Mouse (Mus musculus) hindbrain, embryonic 16.5 days (tissue): Measurements from ENCODE around the gene Papss1. TPM values are rescaled to one million over a fixed set of nuclear protein-coding genes. Genes with fewer than 3 reads are reported as not detected.
A peak's percentile ranks its signal among the peaks of the same experiment; 100 is the strongest.

Experiments
- ATAC-seq: fragments of 200-750 bp; cut with Nextera tagmentation; 2 replicates; pipeline ENCODE4 v1.8.0; 2017; ENCODE audit warnings: moderate TSS enrichment, moderate library complexity
- H3K27ac ChIP-seq: fragments of 300-500 bp; sonication (generic); 2 replicates; pipeline ENCODE4 v1.5.1; 2014; ENCODE audit warnings: low read depth, mild to moderate bottlenecking, control low read depth, low read length, moderate library complexity
- H3K27me3 ChIP-seq: fragments of 300-500 bp; sonication (generic); replicated peaks from 2 replicates; pipeline ENCODE4 v1.6.1; 2014; ENCODE audit warnings: low read length; ENCODE audit not compliant: control insufficient read depth, insufficient read depth
- H3K36me3 ChIP-seq: fragments of 300-500 bp; sonication (generic); 2 replicates; pipeline ENCODE4 v1.6.1; 2014; ENCODE audit warnings: mild to moderate bottlenecking, low read length, moderate library complexity, mixed read lengths; ENCODE audit not compliant: control insufficient read depth, insufficient read depth
- H3K4me1 ChIP-seq: fragments of 300-500 bp; sonication (generic); 2 replicates; pipeline ENCODE4 v1.6.1; 2014; ENCODE audit warnings: low read depth, low read length; ENCODE audit not compliant: control insufficient read depth, insufficient read depth
- H3K4me2 ChIP-seq: fragments of 300-500 bp; sonication (generic); 2 replicates; pipeline ENCODE4 v1.6.1; 2014; ENCODE audit warnings: mild to moderate bottlenecking, low read length, control low read depth, moderate library complexity
- H3K4me3 ChIP-seq: fragments of 300-500 bp; sonication (generic); 2 replicates; pipeline ENCODE4 v1.5.1; 2014; ENCODE audit warnings: mild to moderate bottlenecking, low read length, control low read depth, moderate library complexity
- H3K9ac ChIP-seq: fragments of 300-500 bp; sonication (generic); 2 replicates; pipeline ENCODE4 v1.6.1; 2014; ENCODE audit warnings: low read depth, mild to moderate bottlenecking, control low read depth, low read length, moderate library complexity
- H3K9me3 ChIP-seq: fragments of 300-500 bp; sonication (generic); 2 replicates; pipeline ENCODE4 v1.6.1; 2014; ENCODE audit warnings: mild to moderate bottlenecking, low read length, moderate library complexity; ENCODE audit not compliant: control insufficient read depth
- WGBS: fragments of 180-500 bp; shearing (Covaris S2); extraction: QIAGEN DNeasy Blood & Tissue Kit; methylation state at CpG from one replicate; pipeline ENCODE4 v1.1.7; 2014; 5-methylcytosine and 5-hydroxymethylcytosine counted together
- polyA plus RNA-seq: library from polyadenylated mRNA; unstranded; fragments of >200 nt; fragmentation: Nextera tagmentation; extraction: Ambion mirVana; gene quantifications from 2 replicates; pipeline ENCODE4 v1.2.1, GENCODE M21; 2015

The Papss1 gene
- polyA plus RNA-seq, 1 experiment from 2014 or later, result 136 TPM

DNA sequence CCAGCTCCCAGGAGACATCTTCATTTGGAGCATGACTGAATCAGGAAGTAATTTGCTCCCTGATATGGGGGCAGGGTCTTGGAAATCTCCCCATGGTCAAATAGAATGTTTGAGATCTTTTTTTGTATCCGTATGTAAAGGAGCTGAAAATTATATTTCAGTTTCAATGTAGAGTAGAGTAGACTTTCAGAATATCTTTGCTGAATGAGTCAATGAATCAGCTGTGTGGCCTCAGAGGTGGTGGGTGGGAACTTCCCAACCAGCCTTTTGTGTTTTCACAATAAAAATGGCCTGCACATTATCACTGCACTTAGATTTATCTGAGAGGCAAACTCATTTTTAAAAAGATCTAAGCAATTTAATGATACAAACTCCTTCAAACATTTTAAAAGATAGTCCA is 58.6 kb downstream of the Papss1 start:
- H3K4me1 ChIP-seq, result no peaks in the 10 kb centered on the region
- no peak overlapping the region for H3K4me2 ChIP-seq
- H3K27me3 ChIP-seq, result no peaks in the 10 kb centered on the region
- H3K9me3 ChIP-seq, result no peaks in the 10 kb centered on the region
- no peak for ATAC-seq
- no peak overlapping the region for H3K4me3 ChIP-seq
- H3K9ac ChIP-seq, result no peak overlapping the region
- H3K27ac ChIP-seq, result no peak overlapping the region
- H3K36me3 ChIP-seq, result peaks cover 13% of the 10 kb centered on the region
- 88% methylated on average over 1 of the region's 1 CpGs for WGBS

DNA sequence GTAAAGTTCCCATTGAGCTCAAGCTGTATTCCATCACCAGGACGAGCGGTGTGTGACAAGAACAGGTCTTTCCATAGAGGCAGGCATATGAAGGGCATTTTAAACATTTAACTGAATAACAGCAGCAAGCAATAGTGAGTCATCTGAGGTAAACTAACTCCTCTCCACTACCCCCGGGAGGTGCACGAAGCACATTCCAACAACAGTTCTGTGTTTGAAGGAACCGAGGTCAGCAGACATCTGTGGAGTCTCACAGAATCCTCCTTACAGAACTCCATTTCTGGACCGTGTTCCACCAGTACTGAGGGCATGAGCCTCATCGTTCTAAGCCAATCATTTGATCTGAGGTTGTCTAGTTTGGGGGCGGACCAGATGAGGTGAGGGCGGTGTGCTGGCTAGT is 59.5 kb downstream of the Papss1 start:
- H3K4me3 ChIP-seq, result no peak overlapping the region
- H3K27me3 ChIP-seq, result no peaks in the 10 kb centered on the region
- no peak overlapping the region for H3K4me2 ChIP-seq
- H3K9ac ChIP-seq, result no peak overlapping the region
- WGBS, result 92% methylated on average over 9 of the region's 9 CpGs
- no peak for ATAC-seq
- no peaks in the 10 kb centered on the region for H3K4me1 ChIP-seq
- H3K9me3 ChIP-seq, result no peaks in the 10 kb centered on the region
- H3K27ac ChIP-seq, result no peak overlapping the region
- H3K36me3 ChIP-seq, result peaks cover 8% of the 10 kb centered on the region

DNA sequence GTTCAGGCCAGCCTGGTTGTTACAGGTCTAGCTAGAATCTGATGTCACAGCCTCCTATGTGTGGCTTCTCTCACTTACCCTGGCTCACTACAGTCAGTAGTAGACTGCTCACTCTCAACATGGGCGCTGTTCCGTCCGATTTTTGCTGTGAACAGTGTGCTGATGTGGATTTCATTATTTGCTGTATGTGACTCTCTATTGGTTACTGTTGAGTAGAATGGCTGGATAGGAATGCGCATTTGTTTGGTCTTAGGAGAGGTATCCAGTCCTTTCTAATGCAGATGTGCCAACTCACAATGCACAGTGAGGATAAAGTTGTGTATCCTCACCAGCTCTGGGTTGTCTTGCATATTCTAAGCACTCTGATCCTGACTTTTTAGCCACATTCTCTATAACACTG is 62.9 kb downstream of the Papss1 start:
- no peak overlapping the region for H3K4me3 ChIP-seq
- no peaks in the 10 kb centered on the region for H3K9me3 ChIP-seq
- no peak overlapping the region for H3K4me2 ChIP-seq
- H3K9ac ChIP-seq, result no peak overlapping the region
- peaks cover 4% of the 10 kb centered on the region; the same call in 1 of the 2 replicates for H3K36me3 ChIP-seq
- no peaks in the 10 kb centered on the region for H3K27me3 ChIP-seq
- no peaks in the 10 kb centered on the region for H3K4me1 ChIP-seq
- no peak for ATAC-seq
- H3K27ac ChIP-seq, result no peak overlapping the region
- WGBS, result 92% methylated on average over 4 of the region's 4 CpGs

DNA sequence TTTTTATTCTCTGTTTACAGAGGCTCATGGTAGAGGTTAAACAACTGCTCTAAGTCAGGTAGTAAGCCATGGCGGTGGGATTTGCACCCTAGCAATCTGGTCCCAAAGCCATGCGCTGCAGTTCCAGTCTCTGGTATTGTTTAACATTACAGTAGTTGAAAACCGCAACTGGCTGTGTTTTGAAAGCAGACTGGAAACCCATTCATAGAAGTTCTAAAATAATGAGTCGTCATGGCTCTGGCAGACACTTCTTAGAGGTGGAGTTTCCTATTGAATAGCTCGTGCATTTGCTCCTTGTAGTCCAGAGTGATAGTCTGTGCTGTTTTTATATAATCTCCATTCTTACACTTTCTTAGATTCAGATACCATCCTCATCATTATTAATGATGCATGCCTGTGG is 63.7 kb downstream of the Papss1 start:
- Histone ChIP-seq H3K4me2 (no peak overlapping the region), H3K4me3 (no peak overlapping the region), H3K9ac (no peak overlapping the region), H3K36me3 (peaks cover under 1% of the 10 kb centered on the region; the same call in 1 of the 2 replicates), H3K27me3 (no peaks in the 10 kb centered on the region), H3K27ac (no peak overlapping the region), H3K9me3 (no peaks in the 10 kb centered on the region), H3K4me1 (no peaks in the 10 kb centered on the region)
- 67% methylated on average over 5 of the region's 5 CpGs for WGBS
- ATAC-seq, result no peak

DNA sequence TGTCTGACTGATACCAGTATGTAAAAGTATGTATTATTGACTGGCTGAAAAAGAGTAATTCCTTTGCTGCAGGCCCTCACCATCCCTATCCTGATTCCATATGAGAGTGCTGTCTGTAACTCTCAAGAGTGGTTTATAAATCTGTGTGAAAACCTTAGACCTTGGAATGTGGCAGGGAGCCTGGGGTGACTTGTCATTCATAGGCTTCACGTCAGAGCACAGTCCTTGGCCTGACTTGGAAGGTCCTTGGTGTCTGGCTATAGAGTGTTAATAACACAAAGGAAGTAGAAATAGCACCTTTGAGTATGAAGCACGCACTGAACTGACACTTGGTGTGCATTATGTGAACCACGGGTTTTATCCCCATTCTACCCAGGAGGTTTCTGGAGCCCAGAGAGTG is 64.4 kb downstream of the Papss1 start:
- Histone ChIP-seq H3K36me3 (no peaks in the 10 kb centered on the region), H3K4me3 (no peak overlapping the region), H3K4me2 (no peak overlapping the region), H3K4me1 (no peaks in the 10 kb centered on the region), H3K27me3 (no peaks in the 10 kb centered on the region), H3K9ac (no peak overlapping the region), H3K9me3 (no peaks in the 10 kb centered on the region), H3K27ac (no peak overlapping the region)
- 83% methylated on average over 3 of the region's 3 CpGs for WGBS
- ATAC-seq, result no peak

DNA sequence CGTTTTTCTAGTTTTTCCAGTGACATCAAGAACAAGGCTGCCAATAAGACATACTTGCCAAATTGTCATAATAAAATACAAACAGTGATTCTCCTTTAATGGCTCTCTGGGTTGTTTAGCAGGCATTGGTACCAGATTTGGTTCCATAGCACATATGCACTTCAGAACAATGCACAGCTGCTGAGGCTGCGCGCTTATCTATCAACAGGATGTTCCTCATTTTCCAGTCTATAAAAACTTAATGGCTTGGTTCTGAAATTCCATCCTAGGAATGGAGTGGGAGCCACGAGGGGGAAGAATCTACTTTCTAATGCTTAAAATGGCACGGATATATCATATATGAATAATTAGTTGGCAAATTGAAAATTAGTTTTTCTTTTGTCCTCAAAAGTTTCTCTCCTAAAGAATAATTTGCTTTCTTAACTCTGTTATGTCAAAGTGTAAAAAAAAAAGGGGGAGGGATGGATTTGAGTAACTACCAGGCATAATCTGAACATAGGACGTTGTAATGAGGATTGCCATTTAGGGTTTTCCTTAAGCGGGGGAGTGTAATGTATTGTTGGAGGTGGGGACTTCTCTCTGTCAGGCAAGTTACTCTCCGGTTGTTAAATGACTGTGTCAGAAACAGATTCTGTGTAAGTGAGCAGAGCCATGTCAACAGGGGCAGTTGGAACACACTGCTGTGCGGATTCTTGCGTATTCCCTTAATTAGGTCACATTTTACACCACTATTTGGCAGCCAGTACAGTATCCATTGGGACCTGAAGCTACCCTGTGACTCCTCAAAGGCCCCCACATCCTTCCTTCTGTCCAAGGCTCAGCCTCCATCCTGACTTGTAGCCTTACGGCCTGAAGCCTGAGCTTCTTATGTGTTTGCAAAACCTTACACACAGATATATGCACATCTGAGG is 66.1 kb downstream of the Papss1 start:
- ATAC-seq, result peak; percentile 48
- no peak overlapping the region for H3K9ac ChIP-seq
- H3K27me3 ChIP-seq, result no peaks in the 10 kb centered on the region
- WGBS, result 77% methylated on average over 11 of the region's 11 CpGs
- H3K4me3 ChIP-seq, result no peak overlapping the region
- H3K36me3 ChIP-seq, result no peaks in the 10 kb centered on the region
- no peaks in the 10 kb centered on the region for H3K9me3 ChIP-seq
- no peak overlapping the region for H3K4me2 ChIP-seq
- no peaks in the 10 kb centered on the region for H3K4me1 ChIP-seq
- no peak overlapping the region for H3K27ac ChIP-seq

DNA sequence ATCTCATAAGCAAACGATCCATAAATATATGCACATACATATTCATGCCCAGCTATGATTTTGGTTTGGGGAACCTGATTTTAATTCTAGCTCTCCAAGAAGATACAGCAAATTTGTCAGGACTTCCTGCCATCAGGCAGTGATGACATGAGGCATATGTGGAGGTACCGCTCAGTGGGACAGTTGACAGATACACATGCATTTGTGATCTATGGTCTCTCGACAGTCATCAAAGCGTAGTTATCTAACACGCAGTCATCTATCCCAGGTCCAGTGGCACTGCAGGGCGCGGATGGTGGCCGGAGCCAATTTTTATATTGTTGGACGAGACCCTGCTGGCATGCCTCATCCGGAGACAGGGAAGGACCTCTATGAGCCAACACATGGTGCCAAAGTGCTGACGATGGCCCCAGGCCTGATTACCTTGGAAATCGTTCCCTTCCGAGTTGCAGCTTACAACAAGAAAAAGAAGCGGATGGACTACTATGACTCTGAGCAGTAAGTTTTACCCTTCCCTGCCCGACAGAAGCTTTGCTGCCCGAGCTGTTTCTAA is 66.8 kb downstream of the Papss1 start:
- H3K4me3 ChIP-seq, result no peak overlapping the region
- WGBS, result 67% methylated on average over 16 of the region's 16 CpGs
- H3K9me3 ChIP-seq, result no peaks in the 10 kb centered on the region
- H3K9ac ChIP-seq, result no peak overlapping the region
- no peaks in the 10 kb centered on the region for H3K36me3 ChIP-seq
- no peak overlapping the region for H3K27ac ChIP-seq
- H3K27me3 ChIP-seq, result no peaks in the 10 kb centered on the region
- ATAC-seq, result peak; percentile 59
- H3K4me2 ChIP-seq, result no peak overlapping the region
- no peaks in the 10 kb centered on the region for H3K4me1 ChIP-seq

DNA sequence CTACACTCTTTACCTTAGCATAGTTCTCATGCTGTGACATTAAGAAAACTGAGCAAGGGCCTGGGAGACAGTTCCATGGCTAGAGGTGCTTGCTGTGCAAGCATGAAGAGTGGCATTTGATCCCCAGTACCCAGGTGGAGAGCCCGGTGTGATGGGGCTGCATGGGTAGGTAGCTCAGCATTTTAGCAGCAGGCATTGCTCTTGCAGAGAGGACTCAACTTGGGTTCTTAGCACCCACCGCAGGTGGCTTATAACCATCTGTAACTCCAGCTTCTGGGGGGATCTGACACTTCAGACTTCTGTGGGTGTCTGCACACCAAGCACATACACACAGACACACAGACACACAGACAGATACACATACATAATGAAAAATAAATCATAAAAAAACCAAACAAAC is 69.5 kb downstream of the Papss1 start:
- H3K9me3 ChIP-seq, result no peaks in the 10 kb centered on the region
- ATAC-seq, result no peak
- H3K27ac ChIP-seq, result no peak overlapping the region
- H3K9ac ChIP-seq, result no peak overlapping the region
- H3K27me3 ChIP-seq, result no peaks in the 10 kb centered on the region
- 97% methylated on average over 2 of the region's 2 CpGs for WGBS
- no peak overlapping the region for H3K4me2 ChIP-seq
- no peaks in the 10 kb centered on the region for H3K36me3 ChIP-seq
- no peak overlapping the region for H3K4me3 ChIP-seq
- H3K4me1 ChIP-seq, result peaks cover 3% of the 10 kb centered on the region

DNA sequence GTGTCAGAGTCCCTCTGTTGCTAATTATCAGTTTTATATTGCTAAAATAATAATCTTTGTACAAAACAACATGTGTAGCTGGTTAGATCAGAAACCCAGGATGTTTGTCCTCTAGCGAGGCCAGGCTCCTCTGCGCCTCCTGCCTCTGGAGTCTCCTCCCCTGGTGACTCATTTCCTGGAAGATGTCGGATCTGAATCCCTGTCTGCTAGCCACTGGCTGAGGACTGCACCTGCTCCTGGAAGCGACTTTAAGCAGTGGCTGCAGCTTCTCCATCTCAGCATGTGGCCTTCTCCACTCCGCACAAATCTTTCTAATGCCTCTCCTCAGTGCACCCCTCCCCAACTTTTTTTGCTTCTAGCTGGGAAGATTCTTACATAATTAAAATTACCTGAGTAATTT is 71.6 kb downstream of the Papss1 start:
- Histone ChIP-seq H3K9me3 (no peaks in the 10 kb centered on the region), H3K4me1 (peaks cover 3% of the 10 kb centered on the region), H3K36me3 (no peaks in the 10 kb centered on the region), H3K9ac (no peak overlapping the region), H3K4me2 (no peak overlapping the region), H3K27ac (no peak overlapping the region), H3K27me3 (no peaks in the 10 kb centered on the region), H3K4me3 (no peak overlapping the region)
- ATAC-seq, result no peak
- WGBS, result 51% methylated on average over 5 of the region's 5 CpGs
